Mouse (Mus musculus): ENCODE results near the gene Dnase1l3. TPM values are rescaled to one million over a fixed set of nuclear protein-coding genes. Genes with fewer than 3 reads are reported as not detected.

Gene Dnase1l3
- total RNA-seq, 2 experiments from 2014 or later = not detected

DNA sequence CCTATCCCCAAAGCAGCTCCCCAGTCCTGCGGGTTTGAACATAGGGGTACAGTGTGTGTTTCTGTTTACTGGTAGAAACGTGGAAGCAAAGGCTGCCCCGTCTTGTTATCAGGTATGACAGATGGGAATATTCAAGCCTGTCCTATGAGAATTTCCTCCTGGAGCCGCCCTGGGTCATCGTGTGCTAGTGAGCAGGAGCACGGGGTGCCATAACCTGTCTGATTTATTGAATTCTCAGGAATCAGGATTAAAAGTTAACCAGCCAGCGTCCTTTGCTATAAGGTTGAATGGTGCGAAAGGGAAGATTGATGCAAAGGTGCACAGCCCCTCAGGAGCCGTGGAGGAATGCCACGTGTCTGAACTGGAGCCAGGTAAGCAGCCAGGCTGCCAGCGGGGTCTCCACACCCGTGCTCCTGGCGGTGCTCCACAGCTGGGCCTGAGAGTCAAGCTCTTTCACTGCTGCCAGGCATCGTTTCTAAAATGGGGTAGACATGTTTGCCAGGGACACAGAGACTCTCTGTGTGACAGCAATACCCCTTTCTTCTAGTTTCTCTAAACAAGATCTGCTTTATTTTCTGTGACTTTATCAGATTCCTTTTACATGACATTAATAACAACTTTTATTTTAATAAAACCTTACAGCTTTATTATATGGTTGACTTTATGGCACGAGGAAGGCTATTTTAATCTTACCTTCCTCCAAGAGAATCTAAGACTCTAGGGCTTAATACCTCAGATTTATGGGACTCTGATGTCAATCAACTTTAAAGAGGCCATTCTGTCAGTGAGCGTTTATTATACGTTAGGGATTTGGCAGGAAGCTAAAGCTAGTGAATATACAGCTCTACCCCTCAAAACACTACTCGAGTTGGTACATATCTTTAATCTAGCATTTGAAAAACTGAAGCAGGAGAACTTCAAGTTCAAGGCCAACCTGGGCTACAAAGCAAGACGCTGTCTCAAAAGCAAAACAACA, 55.3 kb downstream of the Dnase1l3 start:
- DNase-seq (ENCODE audit: low spot score in 2 of 2) = no peak

DNA sequence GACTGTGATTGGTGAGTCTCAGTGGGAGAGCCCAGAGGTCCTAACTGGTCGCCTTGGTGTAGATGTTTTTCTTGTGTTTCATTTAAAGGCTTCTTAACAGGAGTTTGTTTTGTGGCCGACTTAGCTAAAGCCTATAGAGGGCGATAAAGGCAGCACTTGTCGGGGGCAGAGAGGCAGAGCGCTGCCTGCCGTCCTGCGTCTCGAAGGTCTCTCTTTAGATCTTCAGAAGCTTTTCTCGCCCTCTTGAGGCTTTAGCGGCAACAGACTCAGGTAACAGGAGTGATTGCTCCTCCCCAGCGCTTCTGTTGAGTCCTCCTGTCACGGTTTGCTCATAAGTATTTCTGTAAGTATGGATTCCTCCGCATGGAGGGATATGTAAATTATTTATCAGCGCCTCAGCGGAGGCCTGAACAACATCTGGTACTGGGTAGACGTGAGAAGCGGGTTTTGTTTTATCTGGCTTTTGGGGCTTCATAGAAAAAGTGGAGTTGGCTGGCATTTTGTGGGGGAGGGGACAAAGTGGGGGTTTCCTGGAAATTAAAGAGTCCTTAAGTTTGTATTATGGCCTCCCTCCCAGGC, 57.2 kb downstream of the Dnase1l3 start:
- DNase-seq (ENCODE audit: low spot score in 2 of 2) = peak; percentile 15 to 28

DNA sequence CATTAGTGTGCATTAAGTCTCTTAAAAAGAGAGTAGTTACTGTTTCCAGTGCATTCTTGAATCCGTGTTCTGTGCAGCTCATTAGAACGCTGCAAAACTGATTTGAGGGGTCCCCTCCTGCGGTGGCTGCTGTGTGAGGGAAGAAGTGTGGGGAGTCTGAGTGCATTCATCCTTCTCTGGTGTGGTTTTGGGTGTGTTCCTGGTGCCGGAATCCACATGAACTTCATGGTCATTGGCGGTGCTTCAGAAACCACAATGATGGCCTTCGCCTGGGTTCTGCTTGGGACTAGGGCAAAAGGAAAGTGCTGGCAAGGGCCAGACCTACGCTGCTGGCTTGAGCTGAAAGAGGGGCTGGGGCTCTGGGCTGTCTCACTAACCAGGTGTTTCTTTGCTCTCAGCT, 60.2 kb downstream of the Dnase1l3 start:
- no peak for DNase-seq (ENCODE audit: low spot score in 2 of 2)

DNA sequence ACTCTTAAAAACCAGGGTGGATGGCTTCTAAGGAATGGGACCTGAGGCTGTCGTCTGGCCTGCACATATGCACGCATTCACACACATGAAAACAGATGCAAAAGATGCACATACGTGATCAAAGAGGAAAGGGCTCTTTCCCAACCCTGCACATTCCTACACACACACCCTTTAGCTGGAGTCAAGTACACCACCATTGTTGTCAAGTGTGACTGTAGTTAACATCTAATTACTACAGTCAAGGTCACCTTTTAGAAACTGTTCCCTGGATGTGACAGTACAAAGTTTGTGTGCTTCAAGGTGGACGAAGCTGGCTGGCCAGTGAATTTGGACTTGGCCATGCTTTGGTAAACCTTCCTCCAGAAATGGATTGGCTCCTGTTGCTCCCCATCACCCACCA, 62.2 kb downstream of the Dnase1l3 start:
- no peak for DNase-seq (ENCODE audit: low spot score in 2 of 2)

DNA sequence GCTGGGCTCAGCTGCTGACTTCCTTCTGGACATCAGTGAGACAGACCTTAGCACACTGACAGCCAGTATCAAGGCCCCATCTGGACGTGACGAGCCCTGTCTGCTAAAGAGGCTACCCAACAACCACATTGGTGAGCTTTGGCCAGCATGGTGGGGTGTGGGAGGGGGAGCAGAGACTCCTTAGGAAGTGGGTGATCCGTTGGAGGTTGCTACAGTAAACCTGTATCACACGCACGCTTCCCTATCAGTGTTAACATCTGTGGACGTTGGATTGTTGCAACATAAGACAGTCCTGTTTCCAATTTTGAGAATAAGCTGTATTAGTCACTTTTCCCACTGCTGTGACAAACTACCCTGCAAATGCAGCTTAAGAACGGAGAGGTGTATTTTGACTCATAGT, 65.3 kb downstream of the Dnase1l3 start:
- no peak for DNase-seq (ENCODE audit: low spot score in 2 of 2)

DNA sequence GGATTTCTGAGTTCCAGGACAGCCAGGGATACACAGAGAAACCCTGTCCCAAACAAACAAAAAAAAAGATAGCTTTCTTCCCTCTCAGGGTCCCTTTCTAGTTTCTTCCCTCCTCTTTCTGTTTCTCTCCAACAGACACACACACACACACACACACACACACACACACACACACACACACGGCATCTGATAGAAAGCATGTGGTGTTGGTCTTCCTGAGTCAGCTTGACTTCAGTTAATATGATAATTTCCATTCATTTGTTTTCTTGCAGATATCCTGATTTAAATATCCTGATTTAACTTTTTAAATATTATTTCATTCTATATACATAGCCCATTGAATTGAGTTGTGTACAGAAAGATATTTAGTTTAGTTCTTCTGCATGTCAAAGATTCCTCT, 66.0 kb downstream of the Dnase1l3 start:
- no peak for DNase-seq (ENCODE audit: low spot score in 2 of 2)

DNA sequence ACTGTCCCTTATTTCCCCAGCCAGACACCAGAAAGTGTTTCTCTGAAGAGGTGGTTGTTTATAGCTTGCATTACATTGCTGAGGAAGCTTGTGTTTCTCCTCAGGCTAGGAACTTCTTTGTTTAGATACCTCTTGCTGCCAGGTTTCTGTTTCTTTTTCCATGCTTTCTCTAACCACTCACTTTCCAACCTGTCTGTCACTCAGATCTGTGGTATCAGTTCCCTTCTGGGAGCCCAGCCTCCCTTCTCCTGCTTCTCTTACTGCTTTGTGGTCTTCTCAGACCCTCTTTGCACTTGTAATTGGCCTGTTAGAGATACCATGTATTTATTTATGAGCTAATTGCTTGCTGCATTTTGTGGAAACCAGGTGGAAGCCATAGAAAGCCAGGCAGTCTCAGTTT, 70.7 kb downstream of the Dnase1l3 start:
- DNase-seq (ENCODE audit: low spot score in 2 of 2) = no peak

DNA sequence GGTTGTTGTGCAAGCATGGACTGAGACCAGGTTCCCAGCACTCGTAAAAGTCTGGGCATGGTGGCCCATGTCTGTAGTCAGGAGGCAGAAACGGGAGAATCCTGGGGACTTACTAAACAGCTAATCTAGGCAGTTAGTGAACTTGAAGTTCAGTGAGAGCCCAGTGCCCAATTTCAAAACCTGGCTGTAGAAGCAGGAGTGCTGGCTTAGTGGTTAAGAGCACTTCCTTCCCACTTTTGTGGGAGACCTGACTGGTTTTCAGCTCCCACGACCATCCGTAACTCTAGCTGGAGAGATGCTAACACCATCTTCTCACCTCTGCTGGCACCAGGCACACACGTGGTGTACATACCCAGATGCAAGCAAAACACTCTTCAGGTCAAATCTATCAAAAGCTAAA, 72.9 kb downstream of the Dnase1l3 start:
- no peak for DNase-seq (ENCODE audit: low spot score in 2 of 2)

DNA sequence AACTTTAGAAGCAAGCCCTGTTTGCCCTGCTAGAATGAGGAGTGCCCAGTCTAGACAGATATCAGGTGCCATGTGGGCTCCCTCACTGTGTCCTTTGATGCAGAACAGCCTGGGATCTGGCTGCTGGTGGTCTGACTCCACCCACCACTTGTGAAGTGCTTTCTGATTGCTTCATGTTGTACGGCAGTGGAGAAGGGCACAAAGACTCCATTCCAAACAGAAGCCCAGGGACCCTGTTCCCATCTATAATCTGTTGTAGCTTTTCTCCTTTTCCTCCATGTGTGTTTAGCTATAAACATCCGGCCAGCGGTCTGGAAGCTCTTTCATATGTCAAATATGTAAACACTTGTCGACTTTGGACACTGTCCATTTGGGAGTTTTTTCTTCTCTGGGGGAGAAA, 74.5 kb downstream of the Dnase1l3 start:
- DNase-seq (ENCODE audit: low spot score in 2 of 2) = no peak

DNA sequence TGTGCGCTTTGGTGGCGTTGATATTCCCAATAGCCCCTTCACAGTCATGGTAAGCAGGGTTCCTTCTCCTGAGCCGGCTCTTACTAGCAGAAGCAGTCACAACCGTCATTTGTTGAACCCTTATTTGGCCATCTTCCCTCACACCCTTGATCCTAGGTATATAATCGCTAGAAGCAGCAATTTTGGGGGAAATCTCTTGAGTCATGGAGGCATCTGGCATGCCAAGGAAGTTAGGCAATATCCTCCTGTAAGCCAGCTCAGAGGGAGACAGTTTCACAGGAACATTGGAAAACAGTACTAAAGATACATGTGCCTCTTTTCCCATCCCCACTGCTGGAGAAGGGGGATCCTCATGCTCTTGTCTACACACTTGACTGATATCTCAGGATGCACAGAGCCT, 75.1 kb downstream of the Dnase1l3 start:
- DNase-seq (ENCODE audit: low spot score in 2 of 2) = no peak

DNA sequence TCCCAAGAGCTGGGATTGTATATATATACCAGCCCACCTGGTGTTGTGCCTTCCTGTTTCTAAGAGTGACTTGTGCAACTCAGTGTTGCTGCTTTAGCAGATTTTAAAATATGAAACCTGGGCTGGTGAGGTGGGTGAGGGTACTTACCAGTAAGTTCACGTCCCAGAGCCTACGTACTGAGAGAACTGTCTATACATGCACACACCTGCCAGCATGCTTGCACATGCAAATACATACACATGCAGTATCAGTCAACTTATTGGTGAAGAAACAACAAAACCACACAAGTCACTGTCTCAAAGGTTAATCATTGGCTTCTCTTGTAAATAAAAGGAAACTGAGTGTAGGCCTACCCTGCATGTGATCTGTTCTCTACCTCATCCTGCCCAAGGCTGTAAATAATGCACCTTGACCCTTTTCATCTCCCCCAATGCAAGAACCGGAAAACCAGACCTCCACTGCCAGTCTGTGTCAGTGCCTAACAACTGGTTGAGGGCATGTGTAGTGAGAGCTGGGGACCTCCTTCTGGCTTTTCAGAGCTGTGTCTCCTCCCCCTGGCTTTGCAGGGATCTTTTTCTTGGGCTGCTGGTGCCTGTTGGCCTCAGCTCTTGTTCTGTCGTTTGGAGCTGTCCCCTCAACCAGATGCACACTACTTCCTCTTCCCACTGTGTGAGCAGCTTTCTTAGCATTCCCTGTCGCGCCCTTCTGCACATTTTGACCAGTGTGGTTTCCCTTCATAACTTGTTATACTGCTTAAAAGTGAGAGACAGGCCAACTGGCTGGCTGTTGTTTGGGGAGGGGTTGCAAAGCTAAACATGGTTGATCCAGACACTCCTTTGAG, 76.0 kb downstream of the Dnase1l3 start:
- no peak for DNase-seq (ENCODE audit: low spot score in 2 of 2)

Other genes starting within 250 kb of the Dnase1l3 start
- gene Gm26661, start 203.0 kb downstream of the Dnase1l3 start, total RNA-seq (2021) = not detected
- 10 to 100 TPM; 47.4 to 50.6 TPM for gene Flnb, start 176.6 kb downstream of the Dnase1l3 start, total RNA-seq (2021)
- not detected for gene Gm45521, start 37.3 kb downstream of the Dnase1l3 start, total RNA-seq (2021)
- gene Abhd6, start 8.3 kb upstream of the Dnase1l3 start, total RNA-seq (2021) = 10 to 100 TPM; 74.8 to 75.0 TPM
- 10 to 100 TPM; 28.1 to 28.9 TPM for gene Rpp14, start 85.8 kb upstream of the Dnase1l3 start, total RNA-seq (2021)
- gene Pxk, start 103.6 kb upstream of the Dnase1l3 start, total RNA-seq (2021) = 10 to 100 TPM; 36.7 to 37.9 TPM
- 100 to 1,000 TPM; 156 to 161 TPM for gene Pdhb, start 178.5 kb upstream of the Dnase1l3 start, total RNA-seq (2021)
- gene Kctd6, start 219.6 kb upstream of the Dnase1l3 start, total RNA-seq (2021) = 10 to 100 TPM; 40.9 to 43.6 TPM